Mouse (Mus musculus) natural killer cell, adult 2 months (primary cell): Measurements from ENCODE around the gene Vmn1r226.

Experiments used
- DNase-seq, 2 experiments: peaks; one replicate each; pipeline ENCODE4 v3.0.0; 2022; ENCODE audit warnings: low spot score in 2 of 2

Vmn1r226 gene

GRCm38 (mm10) chr17:20682543-20682942 lies at the start of gene Vmn1r226:
Gene Vmn1r226, plus strand, starts transcription at chr17:20682843.
- no peak for DNase-seq

GRCm38 (mm10) chr17:20729543-20729942 lies 46.9 kb downstream of the Vmn1r226 start, which contains the start of gene Vmn1r227:
Gene Vmn1r227, plus strand, starts transcription at chr17:20729843.
- no peak for DNase-seq
